Mouse (Mus musculus) bone marrow, adult 2 months (tissue): Measurements from ENCODE around the gene Dgki.

Source experiments
- CTCF ChIP-seq: fragments of 200-500 bp; IDR thresholded peaks from 2 replicates; pipeline ENCODE4 v1.5.1; 2011; ENCODE audit warnings: low read length, control low read depth; ENCODE audit not compliant: control insufficient read depth, insufficient read depth
- POLR2A ChIP-seq: fragments of 200-500 bp; IDR thresholded peaks from 2 replicates; pipeline ENCODE4 v1.6.1; 2011; ENCODE audit warnings: low read depth, mild to moderate bottlenecking, control low read depth, low read length, borderline replicate concordance; ENCODE audit not compliant: control insufficient read depth

DNA sequence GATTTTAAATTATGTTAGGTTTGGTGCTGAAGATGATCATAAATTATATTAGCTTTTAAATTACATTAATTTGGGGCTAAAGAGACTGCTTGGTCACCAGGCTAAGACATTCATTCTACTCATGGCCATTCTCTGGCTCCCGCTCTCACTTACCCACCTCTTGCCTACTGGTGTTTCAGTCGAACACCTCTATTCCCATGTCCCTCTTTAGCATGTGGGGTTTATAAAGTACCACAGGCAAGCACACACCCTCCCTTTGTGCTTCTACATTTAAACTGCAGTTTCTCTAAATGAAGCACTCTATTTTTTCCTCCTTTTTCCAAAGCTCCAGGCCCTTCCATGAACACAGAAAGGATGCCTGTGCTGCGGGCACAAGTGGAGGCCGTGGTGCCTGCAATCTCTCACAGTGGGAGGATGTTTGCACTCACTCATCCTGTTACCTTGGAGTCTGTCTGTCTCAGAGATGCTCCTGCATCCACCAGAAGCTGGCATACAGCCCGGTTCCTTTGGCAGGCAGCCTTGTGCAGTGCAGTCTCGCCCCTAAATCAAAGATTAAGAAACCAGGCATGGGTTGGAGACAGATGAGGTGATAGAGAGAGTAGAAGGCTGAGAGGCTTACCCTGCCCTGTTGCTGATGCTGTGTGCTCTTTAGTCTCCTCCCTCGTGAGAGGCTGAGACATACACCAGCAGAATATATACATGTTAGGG, 449.4 kb downstream of the Dgki start:
- TF ChIP-seq POLR2A (no peak), CTCF (no peak)
